Mouse (Mus musculus) cerebellum, adult 8-10 months (tissue): ENCODE results near the gene Ecm2.

ENCODE experiments used
- DNase-seq: peaks from one replicate; pipeline ENCODE4 v3.0.0; 2022

The Ecm2 gene

GRCm38 (mm10) chr13:49504510-49504909 is at the start of gene Ecm2:
TSS of gene Ecm2 (plus strand) at chr13:49504810.
- DNase-seq: no peak

GRCm38 (mm10) chr13:49460276-49460675 is 44.3 kb upstream of the Ecm2 start:
- no peak for DNase-seq

- no peak for DNase-seq
These were observed 43.8 kb upstream of the Ecm2 start for GRCm38 (mm10) chr13:49460692-49461414.

GRCm38 (mm10) chr13:49461458-49462132 is 43.0 kb upstream of the Ecm2 start:
- DNase-seq: no peak

GRCm38 (mm10) chr13:49462921-49463320 is 41.7 kb upstream of the Ecm2 start:
- no peak for DNase-seq

- DNase-seq: no peak
These were observed 38.7 kb upstream of the Ecm2 start for GRCm38 (mm10) chr13:49465875-49466274.

- DNase-seq: no peak
These were observed 38.1 kb upstream of the Ecm2 start for GRCm38 (mm10) chr13:49466393-49467075.

- no peak for DNase-seq
These were observed 37.0 kb upstream of the Ecm2 start for GRCm38 (mm10) chr13:49467585-49467984.

GRCm38 (mm10) chr13:49469002-49469401 is 35.6 kb upstream of the Ecm2 start:
- DNase-seq: no peak

- DNase-seq: no peak
These were observed 34.3 kb upstream of the Ecm2 start for GRCm38 (mm10) chr13:49470319-49470718.

- DNase-seq: no peak
These were observed 33.8 kb upstream of the Ecm2 start for GRCm38 (mm10) chr13:49470806-49471205.

- DNase-seq: no peak
These were observed 32.5 kb upstream of the Ecm2 start for GRCm38 (mm10) chr13:49471981-49472675.

GRCm38 (mm10) chr13:49472676-49473005 is 32.0 kb upstream of the Ecm2 start:
- DNase-seq: no peak

- no peak for DNase-seq
These were observed 26.7 kb upstream of the Ecm2 start for GRCm38 (mm10) chr13:49477887-49478286.

GRCm38 (mm10) chr13:49478851-49479374 is 25.7 kb upstream of the Ecm2 start:
- DNase-seq: no peak

GRCm38 (mm10) chr13:49479399-49479798 is 25.2 kb upstream of the Ecm2 start:
- no peak for DNase-seq

- peak; percentile 43 for DNase-seq
These were observed 24.6 kb upstream of the Ecm2 start for GRCm38 (mm10) chr13:49480057-49480456.

- peak; percentile 32 for DNase-seq
These were observed 24.1 kb upstream of the Ecm2 start for GRCm38 (mm10) chr13:49480551-49480950.

GRCm38 (mm10) chr13:49485388-49485787 is 19.2 kb upstream of the Ecm2 start:
- no peak for DNase-seq

- no peak for DNase-seq
These were observed 11.9 kb upstream of the Ecm2 start, which contains the start of gene Tes3-ps for GRCm38 (mm10) chr13:49492376-49493368. TSS of gene Tes3-ps (plus strand) at chr13:49493318.

- no peak for DNase-seq
These were observed 1.2 kb downstream of the Ecm2 start for GRCm38 (mm10) chr13:49505776-49506175.

GRCm38 (mm10) chr13:49507176-49507575 is 2.6 kb downstream of the Ecm2 start:
- DNase-seq: no peak
